Mouse (Mus musculus): Measurements from ENCODE around the gene Calhm1.

- TF ChIP-seq POLR2A (IDR thresholded peaks at IDR 0.05; ENCODE audit: borderline replicate concordance, insufficient read depth, low read length) (no peak), CTCF (IDR thresholded peaks at IDR 0.05; ENCODE audit: borderline replicate concordance, insufficient read depth, low read depth, low read length) (no peak)
Observed at GRCm38 (mm10) chr19:47175472-47175871, 31.4 kb upstream of the Calhm1 start.

All from cerebellum, adult 2 months (tissue).